Mouse (Mus musculus) C2C12 (cell line): ENCODE data around the gene Aspg. TPM values are rescaled to one million over a fixed set of nuclear protein-coding genes. Genes with fewer than 3 reads are reported as not detected.

Experiments used
- H3K27me3 ChIP-seq: one replicate; pipeline ENCODE4 v1.6.1; 2011; ENCODE audit not compliant: control insufficient read depth, insufficient read depth, insufficient read length
- H3K36me3 ChIP-seq: one replicate; pipeline ENCODE4 v1.6.1; 2011; ENCODE audit not compliant: control insufficient read depth, insufficient read depth
- H3K4me3 ChIP-seq: one replicate; pipeline ENCODE4 v1.5.1; 2011; ENCODE audit warnings: mild to moderate bottlenecking, control low read depth; ENCODE audit not compliant: poor library complexity, insufficient read depth, severe bottlenecking
- H3K79me2 ChIP-seq: one replicate; pipeline ENCODE4 v1.6.1; 2011; ENCODE audit not compliant: control insufficient read depth, insufficient read depth
- H3K79me3 ChIP-seq: one replicate; pipeline ENCODE4 v1.6.1; 2011; ENCODE audit warnings: low read depth, control low read depth
- H3ac ChIP-seq: one replicate; pipeline ENCODE3; 2011; ENCODE audit warnings: low read depth; ENCODE audit not compliant: control insufficient read depth, insufficient read length
- CEBPB ChIP-seq: IDR thresholded peaks from one replicate; pipeline ENCODE4 v1.6.1; 2011; ENCODE audit warnings: low read depth, mild to moderate bottlenecking, control low read depth, moderate library complexity
- CTCF ChIP-seq: IDR thresholded peaks from one replicate; pipeline ENCODE4 v1.5.1; 2011; ENCODE audit not compliant: control insufficient read depth, insufficient read depth, insufficient read length
- FOSL1 ChIP-seq: IDR thresholded peaks from one replicate; pipeline ENCODE4 v1.8.0; 2011; ENCODE audit warnings: mild to moderate bottlenecking, low read length; ENCODE audit not compliant: poor library complexity, insufficient read depth, severe bottlenecking
- MAX ChIP-seq: IDR thresholded peaks from one replicate; pipeline ENCODE4 v1.6.1; 2011; ENCODE audit warnings: mild to moderate bottlenecking, control low read depth
- MYOD1 ChIP-seq: IDR thresholded peaks from one replicate; pipeline ENCODE4 v1.6.1; 2011; ENCODE audit warnings: low read depth; ENCODE audit not compliant: control insufficient read depth, insufficient read length
- MYOG ChIP-seq: IDR thresholded peaks from one replicate; pipeline ENCODE4 v1.6.1; 2011; ENCODE audit not compliant: control insufficient read depth, insufficient read length; ENCODE audit errors: extremely low read depth
- USF1 ChIP-seq: IDR thresholded peaks from one replicate; pipeline ENCODE4 v1.6.1; 2011; ENCODE audit warnings: low read depth, mild to moderate bottlenecking, control low read depth, moderate library complexity
- microRNA-seq: library from miRNA; unstranded; fragments of <30 nt; microRNA quantifications from one replicate; pipeline ENCODE4, GENCODE M21; 2019; ENCODE audit warnings: borderline microRNAs expressed
- polyA plus RNA-seq: library from polyadenylated mRNA; unstranded; fragments of >200 nt; fragmentation: generic; extraction: Trizol; gene quantifications from one replicate; pipeline ENCODE4 v1.2.1, GENCODE M21; 2012; ENCODE audit warnings: missing spikeins

Aspg gene
- polyA plus RNA-seq, 1 experiment = 0.13 TPM

GRCm38 (mm10) chr12:112170671-112171574 lies 64.4 kb downstream of the Aspg start:
- TF ChIP-seq FOSL1 = no peak
- Histone ChIP-seq H3K79me2 (no peaks in the 10 kb centered on the region), H3K79me3 (no peaks in the 10 kb centered on the region), H3K4me3 (no peak overlapping the region), H3K27me3 (peaks cover 73% of the 10 kb centered on the region), H3ac (no peak overlapping the region), H3K36me3 (no peaks in the 10 kb centered on the region)

DNA sequence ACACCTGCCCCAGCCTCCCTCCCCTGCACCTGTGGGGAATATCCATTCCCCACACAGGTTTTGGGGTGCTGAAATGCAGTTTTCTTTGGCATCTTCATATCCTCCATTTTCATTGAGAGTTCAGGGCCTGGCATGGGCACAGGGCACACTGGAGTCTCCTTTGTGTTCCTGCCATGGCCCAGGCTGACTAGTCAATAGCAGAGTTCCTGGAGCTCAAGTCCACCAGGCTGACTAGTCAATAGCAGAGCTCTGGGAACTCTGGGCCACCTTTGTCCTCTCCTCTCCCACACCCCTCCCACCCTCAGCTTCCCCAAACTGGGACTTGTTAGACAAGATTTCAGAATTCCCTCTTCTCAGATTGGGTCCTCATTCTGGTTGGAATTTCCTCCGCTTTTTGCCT lies 65.2 kb downstream of the Aspg start:
- H3K79me2 ChIP-seq = no peaks in the 10 kb centered on the region
- peaks cover 80% of the 10 kb centered on the region for H3K27me3 ChIP-seq
- no peaks in the 10 kb centered on the region for H3K79me3 ChIP-seq
- no peaks in the 10 kb centered on the region for H3K36me3 ChIP-seq
- no peak overlapping the region for H3K4me3 ChIP-seq
- H3ac ChIP-seq = no peak overlapping the region
- no peak for TF ChIP-seq MAX
- no peak for TF ChIP-seq CEBPB
- TF ChIP-seq MYOG = no peak
- no peak for TF ChIP-seq MYOD1
- TF ChIP-seq FOSL1 = no peak
- no peak for TF ChIP-seq USF1
- TF ChIP-seq CTCF = no peak

GRCm38 (mm10) chr12:112172214-112172613 lies 65.7 kb downstream of the Aspg start:
- H3K27me3 ChIP-seq = peaks cover 84% of the 10 kb centered on the region
- TF ChIP-seq MYOG (no peak), MAX (no peak), USF1 (no peak), CTCF (no peak), FOSL1 (no peak), CEBPB (no peak), MYOD1 (no peak)

More at GRCm38 (mm10) chr12:112172214-112172613, 65.7 kb downstream of the Aspg start:
- Histone ChIP-seq H3K79me2 (no peaks in the 10 kb centered on the region), H3K36me3 (no peaks in the 10 kb centered on the region), H3K4me3 (no peak overlapping the region), H3ac (no peak overlapping the region), H3K79me3 (no peaks in the 10 kb centered on the region)

Small RNA genes within 50 kb of the gene (microRNA-seq; reads per million reads assigned to microRNA genes)
- gene Mir203 (3.0 reads per million, percentile 45 among the genes with 10 or more reads in this experiment), gene Mir3073a (not detected), gene Mir3073b (not detected)

Other genes with a start within 250 kb of the Aspg start
- 4.8 TPM for gene Ppp1r13b, start 198.6 kb upstream of the Aspg start, polyA plus RNA-seq
- 608 TPM for gene Atp5mpl, start 139.7 kb upstream of the Aspg start, polyA plus RNA-seq
- gene Tdrd9, start 135.1 kb upstream of the Aspg start, polyA plus RNA-seq = 0.20 TPM
- gene Rd3l, start 125.4 kb upstream of the Aspg start, polyA plus RNA-seq = not detected
- not detected for gene Kif26a, start 39.5 kb downstream of the Aspg start, polyA plus RNA-seq